Mouse (Mus musculus) lung, adult 2 months (tissue): ENCODE measurements around the gene Usp2.

ENCODE experiments used
- CTCF ChIP-seq: fragments of 200-500 bp; IDR thresholded peaks from 2 replicates; pipeline ENCODE4 v1.5.1; 2011; ENCODE audit warnings: mild to moderate bottlenecking, low read length, control low read depth; ENCODE audit not compliant: insufficient read depth
- POLR2A ChIP-seq: fragments of 200-500 bp; IDR thresholded peaks from 2 replicates; pipeline ENCODE4 v1.6.1; 2011; ENCODE audit warnings: low read depth, mild to moderate bottlenecking, control low read depth, low read length, borderline replicate concordance; ENCODE audit errors: extremely low read depth

GRCm38 (mm10) chr9:44084659-44085229 lies 17.9 kb downstream of the Usp2 start:
- no peak for TF ChIP-seq CTCF
- peak; percentile 77 for TF ChIP-seq POLR2A
